Mouse (Mus musculus) C2C12 (cell line): ENCODE measurements around the gene Rnasel.
"Not testable (repeated sequence)": the region's sequence is repeated elsewhere in the genome, so short reads cannot be mapped to it uniquely, and the experiment has no call there.

Experiments
- CEBPB ChIP-seq: IDR thresholded peaks from one replicate; pipeline ENCODE4 v1.6.1; 2011; ENCODE audit warnings: low read depth, mild to moderate bottlenecking, control low read depth, moderate library complexity
- CTCF ChIP-seq: IDR thresholded peaks from one replicate; pipeline ENCODE4 v1.5.1; 2011; ENCODE audit not compliant: control insufficient read depth, insufficient read depth, insufficient read length
- MAX ChIP-seq: IDR thresholded peaks from one replicate; pipeline ENCODE4 v1.6.1; 2011; ENCODE audit warnings: mild to moderate bottlenecking, control low read depth
- MYOD1 ChIP-seq: IDR thresholded peaks from one replicate; pipeline ENCODE4 v1.6.1; 2011; ENCODE audit warnings: low read depth; ENCODE audit not compliant: control insufficient read depth, insufficient read length
- USF1 ChIP-seq: IDR thresholded peaks from one replicate; pipeline ENCODE4 v1.6.1; 2011; ENCODE audit warnings: low read depth, mild to moderate bottlenecking, control low read depth, moderate library complexity

- TF ChIP-seq CTCF, USF1, MYOD1, MAX, CEBPB: not testable (repeated sequence)
Measured at GRCm38 (mm10) chr1:153769571-153769970, 20.3 kb downstream of the Rnasel start.
